Mouse (Mus musculus): Measurements from ENCODE around the gene Ccdc93.

Ccdc93 gene

GRCm38 (mm10) chr1:121448166-121448565 lies 17.3 kb downstream of the Ccdc93 start:
- DNase-seq = no peak

GRCm38 (mm10) chr1:121451009-121451408 lies 20.2 kb downstream of the Ccdc93 start:
- DNase-seq = no peak

DNA sequence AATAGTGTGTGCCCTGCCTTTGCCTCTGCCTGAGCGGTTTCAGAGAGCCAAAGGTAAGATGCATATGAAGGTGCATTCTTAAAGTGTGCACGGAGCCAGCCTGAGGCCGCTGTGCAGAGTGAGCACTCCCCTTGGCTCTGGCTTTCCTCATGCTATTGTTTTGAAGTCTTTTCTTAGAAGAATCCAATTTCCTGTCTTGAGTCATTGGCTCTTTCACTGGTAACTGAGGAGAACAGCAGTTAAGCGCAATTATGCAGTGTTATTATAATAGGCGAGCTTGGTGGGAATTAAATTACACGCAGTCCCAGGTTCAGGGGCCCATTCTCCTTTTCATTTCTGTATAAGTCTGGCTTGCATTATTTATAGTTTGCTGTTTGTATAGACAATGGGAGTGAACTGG lies 21.6 kb downstream of the Ccdc93 start:
- DNase-seq = no peak

DNA sequence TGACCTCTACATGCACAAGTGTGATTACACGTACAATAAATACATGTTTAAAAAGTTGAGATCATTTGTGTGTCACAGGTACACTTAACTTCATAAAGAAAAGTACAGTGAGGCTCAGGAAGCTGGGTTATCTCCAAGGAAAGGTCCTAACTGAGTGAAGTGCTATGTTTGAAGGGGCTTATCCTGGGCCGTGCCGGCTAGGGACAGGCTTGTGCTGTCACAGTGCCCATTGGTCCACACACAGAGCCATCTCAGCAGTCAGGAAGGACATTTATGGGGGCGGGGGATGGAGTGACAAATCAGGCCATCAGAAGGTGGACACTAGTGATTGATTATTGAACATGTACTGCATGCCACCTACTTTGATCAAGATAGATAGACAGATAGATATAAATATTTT lies 22.2 kb downstream of the Ccdc93 start:
- DNase-seq = no peak

- DNase-seq = no peak
These were observed 24.1 kb downstream of the Ccdc93 start for GRCm38 (mm10) chr1:121454951-121455350.

DNA sequence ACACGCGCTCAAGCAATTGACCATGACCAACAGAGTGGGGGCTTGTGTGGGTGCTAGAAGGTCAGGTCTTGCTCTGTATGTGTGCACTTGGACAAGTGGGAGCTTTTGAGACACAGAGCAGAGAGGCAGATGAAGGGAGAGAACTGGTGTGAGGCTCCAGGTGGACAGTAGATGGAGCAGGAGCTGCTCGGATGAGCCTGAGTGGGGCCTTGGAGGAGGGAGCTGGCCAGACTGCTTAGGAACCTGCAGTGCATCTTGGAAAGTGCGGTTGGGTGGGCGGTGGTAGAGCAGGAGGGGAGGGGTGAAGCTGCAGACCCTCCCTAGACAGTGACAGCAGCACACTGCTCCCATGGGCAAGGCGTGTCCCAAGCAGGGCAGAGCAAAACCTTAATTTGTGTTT lies 29.2 kb downstream of the Ccdc93 start:
- no peak for DNase-seq

DNA sequence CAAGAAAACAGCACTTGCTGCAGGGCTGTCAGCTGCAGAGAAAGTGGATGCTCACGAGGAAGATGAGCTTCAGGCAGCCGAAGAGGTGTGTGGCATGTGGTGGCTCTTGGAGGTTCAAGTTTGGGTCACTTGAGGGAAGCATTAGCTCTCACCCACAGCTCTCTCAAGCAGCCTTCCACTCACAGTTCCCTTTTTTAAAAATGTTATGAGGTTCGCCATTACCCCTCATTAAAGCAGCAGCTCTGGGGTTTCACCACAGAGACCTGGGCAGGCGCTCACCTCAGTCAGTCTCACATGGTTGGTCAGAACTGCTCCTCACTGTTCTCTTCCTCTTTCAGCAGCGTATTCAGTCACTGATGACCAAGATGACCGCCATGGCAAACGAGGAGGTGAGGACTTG lies 31.0 kb downstream of the Ccdc93 start:
- no peak for DNase-seq

DNA sequence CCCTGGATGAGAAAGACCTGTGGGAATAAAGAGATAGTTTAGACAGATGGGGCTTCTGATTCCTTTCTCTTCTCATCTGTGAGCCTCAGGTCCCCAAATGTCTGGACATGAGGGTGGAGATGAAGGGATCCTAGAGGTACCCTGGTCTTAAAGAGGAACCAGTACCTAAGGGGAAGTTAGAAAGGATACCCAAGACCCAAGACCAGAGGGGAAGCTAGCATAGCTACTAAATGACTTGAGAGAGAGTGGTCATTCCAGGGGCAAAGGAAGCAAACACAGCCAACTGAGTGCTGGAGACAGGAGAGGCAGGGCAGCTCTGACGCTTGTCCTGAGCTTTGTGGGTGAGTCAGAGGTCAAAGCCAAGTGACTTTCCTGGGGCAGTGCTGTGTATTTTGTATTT lies 31.8 kb downstream of the Ccdc93 start:
- DNase-seq = no peak

DNA sequence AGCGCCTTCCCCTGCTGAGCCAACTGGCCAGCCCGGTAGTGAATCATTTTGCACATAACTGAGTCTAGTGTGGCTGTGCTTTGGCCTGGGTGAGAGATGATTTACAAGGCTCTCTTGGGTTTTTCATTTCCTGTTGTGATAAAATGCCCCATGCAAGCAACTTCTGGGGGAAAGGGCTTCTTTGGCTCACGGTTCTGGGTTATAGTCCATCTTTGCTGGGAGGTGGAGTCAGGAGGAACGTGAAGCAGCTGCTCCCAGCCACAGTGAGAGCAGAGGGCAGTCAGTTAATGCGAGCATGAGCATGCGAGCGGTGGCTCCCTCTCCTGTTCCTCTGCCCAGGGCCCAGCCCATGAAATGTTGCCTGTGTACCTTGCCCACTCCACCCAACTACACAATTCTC lies 33.0 kb downstream of the Ccdc93 start:
- no peak for DNase-seq

DNA sequence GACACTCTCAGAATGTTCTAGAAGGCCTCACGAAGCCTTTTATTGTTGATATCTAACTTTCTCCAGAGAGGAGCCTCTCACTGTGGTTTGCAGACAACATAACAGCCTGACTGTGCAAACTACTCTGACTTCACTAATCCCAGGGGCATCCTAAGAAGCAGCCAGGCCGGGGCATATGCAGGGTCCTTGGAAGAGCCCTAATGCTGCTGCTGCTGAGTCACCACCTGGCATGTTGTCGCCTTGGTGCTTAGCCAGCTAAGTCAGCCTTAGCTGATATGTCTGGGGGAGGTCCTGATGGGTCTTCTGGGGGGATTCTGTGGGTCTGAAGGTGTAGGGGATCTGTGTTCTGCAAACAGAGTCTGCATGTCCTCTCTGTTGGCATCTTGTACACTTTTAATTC lies 35.4 kb downstream of the Ccdc93 start:
- no peak for DNase-seq

- no peak for DNase-seq
These were observed 37.4 kb downstream of the Ccdc93 start for GRCm38 (mm10) chr1:121468271-121468670.

- no peak for DNase-seq
These were observed 40.7 kb downstream of the Ccdc93 start for GRCm38 (mm10) chr1:121471503-121471902.

DNA sequence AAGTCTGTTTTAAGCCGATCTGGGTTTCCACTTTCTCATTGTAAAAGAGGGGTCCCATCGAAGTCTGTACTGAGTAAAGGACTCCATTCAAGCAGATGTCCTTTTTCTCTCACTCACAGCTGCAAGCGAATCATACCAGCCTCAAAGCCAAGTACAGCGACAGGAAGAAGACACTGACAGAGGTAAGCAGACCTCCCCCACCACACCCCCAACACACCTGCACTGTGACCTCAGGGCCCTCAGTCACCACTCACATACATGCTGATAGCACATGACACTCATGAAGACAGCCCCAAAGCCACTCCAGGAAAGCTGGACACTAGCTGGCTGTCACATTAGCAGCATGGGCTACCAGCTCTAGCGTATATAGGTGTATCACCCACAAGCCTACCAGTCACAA lies 46.9 kb downstream of the Ccdc93 start:
- DNase-seq = peak; percentile 78

GRCm38 (mm10) chr1:121478284-121478980 lies 47.6 kb downstream of the Ccdc93 start:
- peak; percentile 73 for DNase-seq

DNA sequence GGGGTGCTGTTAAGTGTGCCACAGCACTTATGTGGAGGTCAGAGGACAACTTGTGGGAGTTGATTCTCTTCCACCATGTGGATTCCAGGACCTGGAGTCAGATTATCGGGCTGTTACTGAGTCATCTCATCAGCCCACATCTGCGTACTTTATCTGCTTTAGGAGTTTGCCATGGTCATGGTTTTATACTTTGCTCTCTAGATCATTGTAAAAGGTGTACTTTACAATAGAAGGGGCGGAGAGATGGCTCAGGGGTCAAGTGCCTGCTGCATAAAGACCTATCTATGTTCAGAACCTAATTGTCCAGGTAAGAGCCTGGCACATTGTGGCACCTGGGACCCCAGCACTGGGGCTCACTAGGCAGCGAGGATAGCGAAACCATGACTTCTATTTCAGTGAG lies 48.6 kb downstream of the Ccdc93 start:
- no peak for DNase-seq

GRCm38 (mm10) chr1:121483091-121483490 lies 52.2 kb downstream of the Ccdc93 start:
- no peak for DNase-seq

DNA sequence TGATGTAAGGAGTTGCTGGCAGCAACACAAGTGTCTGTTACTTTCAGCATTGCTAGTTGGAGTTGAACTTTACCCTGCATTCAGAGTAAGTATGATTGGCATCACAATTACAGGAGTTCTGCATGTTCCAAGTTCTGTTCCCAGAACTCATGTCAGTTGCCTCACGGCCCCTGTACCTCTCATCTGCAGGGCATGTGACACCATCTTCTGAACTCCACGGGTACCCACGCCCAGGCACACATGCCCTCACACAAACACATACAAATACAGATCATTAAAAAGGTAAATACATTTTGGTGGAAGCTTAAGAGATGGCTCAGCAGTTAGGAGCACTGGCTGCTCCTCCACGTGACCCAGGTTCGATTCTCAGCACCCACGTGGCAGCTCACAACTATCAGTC lies 56.0 kb downstream of the Ccdc93 start:
- DNase-seq = no peak

DNA sequence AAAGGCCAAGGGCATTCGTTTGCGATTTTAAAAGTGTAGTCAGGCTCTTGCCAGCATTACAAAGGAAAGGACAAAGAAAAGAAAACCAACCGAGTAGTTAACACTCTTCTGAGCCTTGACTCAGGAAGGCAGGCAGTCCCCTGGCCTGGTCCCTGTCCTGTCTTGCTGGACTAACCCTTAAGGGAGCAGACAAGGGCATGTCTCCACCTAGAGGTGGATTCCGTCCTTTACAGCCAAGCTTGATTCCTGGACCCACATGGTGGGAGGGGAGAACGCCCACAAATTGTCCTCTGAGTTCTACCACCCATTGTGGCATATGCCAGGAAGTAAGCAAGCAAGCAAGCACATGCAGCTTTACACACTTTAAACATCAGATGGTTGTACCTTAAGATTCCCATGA lies 59.4 kb downstream of the Ccdc93 start:
- DNase-seq = peak; percentile 74

GRCm38 (mm10) chr1:121497093-121497492 lies 66.2 kb downstream of the Ccdc93 start:
- no peak for DNase-seq

GRCm38 (mm10) chr1:121508729-121509128 lies 77.9 kb downstream of the Ccdc93 start:
- no peak for DNase-seq

GRCm38 (mm10) chr1:121510420-121511140 lies 79.7 kb downstream of the Ccdc93 start:
- DNase-seq = no peak

- no peak for DNase-seq
These were observed 80.3 kb downstream of the Ccdc93 start for GRCm38 (mm10) chr1:121511186-121511585.

DNA sequence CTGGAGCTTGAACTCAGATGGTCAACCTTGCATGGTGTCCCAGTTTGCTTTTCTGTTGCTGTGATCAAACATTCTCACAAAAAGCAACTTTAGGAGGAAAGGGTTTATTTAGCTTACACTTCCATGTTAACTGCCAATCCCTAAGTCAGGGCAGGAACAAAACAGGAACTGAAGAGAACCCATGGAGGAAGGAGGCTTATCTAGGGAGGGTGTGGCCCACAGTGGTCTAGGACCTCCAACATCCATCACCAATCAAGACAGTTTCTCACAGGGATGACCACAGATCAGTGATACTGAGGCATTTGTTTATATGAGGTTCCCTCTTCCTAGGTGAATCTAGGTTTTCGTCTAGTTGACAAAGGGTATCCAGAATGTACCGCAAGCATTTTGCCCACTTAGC lies 81.1 kb downstream of the Ccdc93 start:
- no peak for DNase-seq

GRCm38 (mm10) chr1:121518609-121519008 lies 87.8 kb downstream of the Ccdc93 start:
- DNase-seq = no peak

DNA sequence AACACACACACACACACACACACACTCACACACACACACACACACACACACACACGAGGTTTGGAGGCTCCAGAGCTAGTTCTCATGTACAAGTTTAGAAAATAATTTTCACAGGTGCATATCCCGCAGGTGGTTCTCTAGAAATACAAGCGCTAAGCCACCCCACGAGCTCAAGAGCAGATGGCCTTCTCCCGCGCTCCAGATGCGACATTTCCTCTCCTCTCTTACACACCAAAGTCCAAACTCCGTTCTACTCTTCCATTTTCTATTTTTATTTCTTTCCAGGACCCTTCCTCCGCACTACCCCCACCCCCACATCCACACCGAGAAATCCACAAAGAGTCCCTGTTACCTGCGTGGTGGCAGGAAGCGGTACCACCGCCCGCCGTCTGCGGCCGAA lies 96.2 kb downstream of the Ccdc93 start:
- no peak for DNase-seq
